Mouse (Mus musculus) heart, postnatal 0 days (tissue): Measurements from ENCODE around the gene Daam1. TPM values are rescaled to one million over a fixed set of nuclear protein-coding genes. Genes with fewer than 3 reads are reported as not detected.
"Not testable (repeated sequence)": the region's sequence is repeated elsewhere in the genome, so short reads cannot be mapped to it uniquely, and the experiment has no call there.

ENCODE experiments used
- ATAC-seq: fragments of 200-750 bp; cut with Nextera tagmentation; 2 replicates; pipeline ENCODE4 v1.8.0; 2017; ENCODE audit warnings: low read depth, moderate number of reproducible peaks, moderate library complexity; ENCODE audit not compliant: insufficient read depth
- DNase-seq: peaks from one replicate; pipeline ENCODE4 v3.0.0-alpha.2; 2016; ENCODE audit warnings: low spot score
- H3K27ac ChIP-seq: fragments of 300-500 bp; sonication (generic); 2 replicates; pipeline ENCODE4 v1.5.1; 2014; ENCODE audit warnings: low read depth, mild to moderate bottlenecking
- H3K27me3 ChIP-seq: fragments of 300-500 bp; sonication (generic); 2 replicates; pipeline ENCODE4 v1.6.1; 2014; ENCODE audit warnings: low read length, mixed read lengths; ENCODE audit not compliant: control insufficient read depth, insufficient read depth
- H3K36me3 ChIP-seq: fragments of 300-500 bp; sonication (generic); replicated peaks from 2 replicates; pipeline ENCODE4 v1.6.1; 2014; ENCODE audit warnings: low read length, mixed read lengths; ENCODE audit not compliant: control insufficient read depth, insufficient read depth
- H3K4me1 ChIP-seq: fragments of 300-500 bp; sonication (generic); 2 replicates; pipeline ENCODE4 v1.6.1; 2014; ENCODE audit warnings: antibody characterized with exemption; ENCODE audit not compliant: control insufficient read depth, insufficient read depth
- H3K4me2 ChIP-seq: fragments of 300-500 bp; sonication (generic); 2 replicates; pipeline ENCODE4 v1.6.1; 2014; ENCODE audit warnings: low read depth, mild to moderate bottlenecking, low read length, moderate library complexity
- H3K4me3 ChIP-seq: fragments of 300-500 bp; sonication (generic); 2 replicates; pipeline ENCODE4 v1.5.1; 2014; ENCODE audit warnings: low read depth, low read length
- H3K9ac ChIP-seq: fragments of 300-500 bp; sonication (generic); replicated peaks from 2 replicates; pipeline ENCODE4 v1.6.1; 2014; ENCODE audit warnings: low read depth, low read length, mixed read lengths
- H3K9me3 ChIP-seq: fragments of 300-500 bp; sonication (generic); replicated peaks from 2 replicates; pipeline ENCODE4 v1.6.1; 2016; ENCODE audit warnings: low read length; ENCODE audit not compliant: control insufficient read depth
- CTCF ChIP-seq: IDR thresholded peaks from 2 replicates; pipeline ENCODE4 v1.5.1; 2016; ENCODE audit warnings: antibody characterized with exemption, control low read depth, low read depth
- EP300 ChIP-seq: IDR thresholded peaks from 2 replicates; pipeline ENCODE4 v1.6.1; 2016; ENCODE audit warnings: antibody characterized with exemption, low read depth
- WGBS: fragments of 180-500 bp; shearing (Covaris S2); extraction: QIAGEN DNeasy Blood & Tissue Kit; methylation state at CpG from one replicate; pipeline ENCODE4 v1.1.7; 2014; 5-methylcytosine and 5-hydroxymethylcytosine counted together
- polyA plus RNA-seq: library from polyadenylated mRNA; unstranded; fragments of >200 nt; fragmentation: Nextera tagmentation; extraction: Ambion mirVana; gene quantifications from 2 replicates; pipeline ENCODE4 v1.2.1, GENCODE M21; 2015
- total RNA-seq: library from RNA; depleted of rRNA; stranded (reverse); fragments of >200 nt; gene quantifications from 2 replicates; pipeline ENCODE4 v1.2.3, GENCODE M21; 2014; ENCODE audit warnings: low replicate concordance

The Daam1 gene
- total and polyA plus RNA-seq, 2 experiments from 2014 or later, result 12.8 to 33.8 TPM

GRCm38 (mm10) chr12:71840430-71841186, 9.7 kb downstream of the Daam1 start:
- Histone ChIP-seq H3K27me3 (no peaks in the 10 kb centered on the region), H3K4me3 (no peak overlapping the region), H3K4me2 (no peak overlapping the region), H3K9ac (no peak overlapping the region), H3K9me3 (no peaks in the 10 kb centered on the region), H3K27ac (peak overlapping the region; percentile 67), H3K36me3 (no peaks in the 10 kb centered on the region), H3K4me1 (peaks cover 78% of the 10 kb centered on the region)
- WGBS, result 38% methylated on average over 6 of the region's 6 CpGs
- no peak for DNase-seq
- TF ChIP-seq CTCF (no peak), EP300 (no peak)
- ATAC-seq, result no peak

- H3K4me1 ChIP-seq, result peaks cover 64% of the 10 kb centered on the region
- TF ChIP-seq EP300, result no peak
- TF ChIP-seq CTCF, result no peak
- H3K4me3 ChIP-seq, result no peak overlapping the region
- H3K4me2 ChIP-seq, result no peak overlapping the region
- H3K27me3 ChIP-seq, result no peaks in the 10 kb centered on the region
- H3K9ac ChIP-seq, result peak overlapping the region; percentile 7; the same call in 1 of the 2 replicates
- H3K9me3 ChIP-seq, result no peaks in the 10 kb centered on the region
- 20% methylated on average over 3 of the region's 3 CpGs for WGBS
- no peaks in the 10 kb centered on the region for H3K36me3 ChIP-seq
- ATAC-seq (peak; percentile 70; the same call in 1 of the 2 replicates), DNase-seq (no peak)
- H3K27ac ChIP-seq, result peak overlapping the region; percentile 67
Measured at GRCm38 (mm10) chr12:71842006-71842405, 11.1 kb downstream of the Daam1 start.

DNA sequence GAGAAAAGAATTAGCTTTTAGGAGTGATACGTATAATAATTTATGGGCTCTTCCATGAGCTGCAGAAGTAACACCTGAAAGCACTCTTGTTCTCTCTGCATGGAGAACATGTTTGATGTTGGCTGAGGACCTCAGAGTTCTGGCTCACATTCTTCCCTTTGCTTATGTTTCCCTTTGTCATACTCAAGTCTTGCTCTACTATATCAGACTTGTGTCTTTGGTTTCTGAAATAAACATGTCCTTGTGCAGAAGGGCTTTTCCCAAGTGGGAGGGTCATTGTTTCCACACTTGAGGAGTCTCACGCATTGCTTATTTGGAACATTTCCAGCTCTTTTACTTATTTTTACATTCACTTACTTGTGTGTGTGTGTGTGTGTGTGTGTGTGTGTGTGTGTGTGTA, 11.7 kb downstream of the Daam1 start:
- no peaks in the 10 kb centered on the region for H3K36me3 ChIP-seq
- peaks cover 58% of the 10 kb centered on the region for H3K4me1 ChIP-seq
- ATAC-seq (no peak), DNase-seq (no peak)
- no peak overlapping the region for H3K4me2 ChIP-seq
- peak overlapping the region; percentile 67; the same call in 1 of the 2 replicates for H3K27ac ChIP-seq
- H3K9me3 ChIP-seq, result no peaks in the 10 kb centered on the region
- no peak overlapping the region for H3K9ac ChIP-seq
- TF ChIP-seq EP300, result no peak
- no peak for TF ChIP-seq CTCF
- 54% methylated on average over 2 of the region's 2 CpGs for WGBS
- H3K27me3 ChIP-seq, result no peaks in the 10 kb centered on the region
- no peak overlapping the region for H3K4me3 ChIP-seq

DNA sequence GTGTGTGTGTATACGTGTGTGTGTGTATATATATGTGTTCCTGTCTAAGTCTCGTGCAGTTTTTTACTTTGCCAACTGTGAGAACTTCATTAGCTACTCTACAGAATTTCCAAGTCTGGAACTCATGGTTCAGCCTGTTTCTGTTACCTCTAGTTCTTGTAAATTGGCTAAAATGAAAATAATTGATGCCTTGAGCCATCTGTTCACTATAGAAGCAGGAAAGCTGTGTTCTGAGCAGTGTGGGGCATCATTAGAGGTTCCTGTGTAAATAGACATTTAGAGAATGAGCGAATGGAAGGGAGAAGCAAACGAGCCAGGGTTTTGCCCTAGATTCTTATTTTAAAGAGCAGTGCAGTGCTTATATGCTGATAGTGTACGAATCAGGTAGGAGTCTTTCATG, 14.6 kb downstream of the Daam1 start:
- H3K27ac ChIP-seq, result no peak overlapping the region; the same call in 1 of the 2 replicates
- H3K9ac ChIP-seq, result no peak overlapping the region
- no peak for TF ChIP-seq CTCF
- TF ChIP-seq EP300, result no peak
- no peaks in the 10 kb centered on the region for H3K27me3 ChIP-seq
- no peak overlapping the region for H3K4me2 ChIP-seq
- H3K9me3 ChIP-seq, result no peaks in the 10 kb centered on the region
- WGBS, result 85% methylated on average over 5 of the region's 5 CpGs
- H3K4me1 ChIP-seq, result peaks cover 30% of the 10 kb centered on the region
- DNase-seq (no peak), ATAC-seq (no peak)
- no peak overlapping the region for H3K4me3 ChIP-seq
- no peaks in the 10 kb centered on the region for H3K36me3 ChIP-seq

- ATAC-seq, H3K4me3 ChIP-seq, H3K36me3 ChIP-seq, H3K4me2 ChIP-seq, H3K27me3 ChIP-seq, DNase-seq, H3K9ac ChIP-seq, H3K9me3 ChIP-seq, H3K27ac ChIP-seq: not testable (repeated sequence)
- peaks cover 21% of the 10 kb centered on the region for H3K4me1 ChIP-seq
- 94% methylated on average over 4 of the region's 4 CpGs for WGBS
Measured at GRCm38 (mm10) chr12:71846416-71846815, 15.5 kb downstream of the Daam1 start.

DNA sequence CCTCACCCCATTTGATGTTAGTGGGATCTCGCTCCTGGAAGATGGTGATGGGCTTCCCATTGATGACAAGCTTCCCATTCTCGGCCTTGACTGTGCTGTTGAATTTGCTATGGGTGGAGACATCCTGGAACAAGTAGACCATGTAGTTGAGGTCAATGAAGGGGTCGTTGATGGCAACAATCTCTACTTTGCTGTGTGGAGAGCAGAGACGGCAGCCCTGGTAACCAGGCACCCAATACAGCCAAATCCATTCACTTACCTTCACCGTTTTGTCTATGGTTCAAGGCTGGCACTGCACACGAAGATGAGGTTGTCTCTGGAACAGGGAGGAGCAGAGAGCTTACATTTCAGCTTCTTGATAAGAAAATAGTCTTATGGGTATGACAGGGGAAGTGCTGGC, 16.1 kb downstream of the Daam1 start:
- not testable (repeated sequence) for H3K4me2 ChIP-seq, H3K9me3 ChIP-seq, H3K27me3 ChIP-seq, H3K4me3 ChIP-seq, H3K27ac ChIP-seq, H3K36me3 ChIP-seq, ATAC-seq, DNase-seq, H3K9ac ChIP-seq
- WGBS, result 75% methylated on average over 6 of the region's 6 CpGs
- H3K4me1 ChIP-seq, result peaks cover 19% of the 10 kb centered on the region
